ENCODE assay signal across 37 mouse cellular contexts in the genomic region with DNA sequence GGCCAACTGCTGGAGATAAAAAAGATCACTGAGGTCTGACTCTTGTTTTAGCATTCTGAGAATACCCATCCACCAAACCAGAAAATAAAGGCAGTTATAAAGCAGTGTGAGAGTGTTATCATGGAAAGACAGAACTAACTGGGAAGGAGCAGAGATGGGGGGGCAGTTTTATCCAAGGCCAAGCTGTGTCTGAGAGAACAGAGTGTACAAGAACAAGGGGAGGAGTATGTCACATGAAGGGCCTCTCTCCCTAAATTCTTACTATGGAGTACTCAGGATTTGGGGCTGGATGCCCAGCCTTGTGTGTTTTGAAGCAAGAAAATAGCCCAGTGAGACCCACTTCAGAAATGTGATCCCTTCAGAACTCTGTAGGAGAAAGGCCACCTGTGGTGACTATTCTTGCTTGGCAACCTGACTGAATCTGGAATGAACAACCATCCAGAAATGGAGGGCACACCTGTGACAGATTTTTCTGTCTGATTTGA. TPM values are rescaled to one million over a fixed set of nuclear protein-coding genes. Genes with fewer than 3 reads are reported as not detected.
"Had no signal": no experiment of that assay in that cellular context is flagged by ENCODE, and none has a peak within 500 bp of the region (broad histone marks: within the 10 kb centered on the region; RNA-seq: fewer than 3 reads in every experiment).

No protein-coding gene starts in this region.

- H3K27me3 ChIP-seq: forebrain, embryonic 15.5 days; hindbrain, embryonic 13.5 days; hindbrain, embryonic 15.5 days; kidney, embryonic 15.5 days; limb, embryonic 12.5 days had no signal

- H3K4me2 ChIP-seq: forebrain, embryonic 15.5 days; heart, embryonic 11.5 days; hindbrain, embryonic 13.5 days; hindbrain, embryonic 15.5 days; kidney, embryonic 15.5 days; limb, embryonic 12.5 days had no signal

- ATAC-seq: forebrain, embryonic 15.5 days; forebrain, postnatal 0 days; hindbrain, postnatal 0 days; intestine, embryonic 16.5 days had no signal

- H3K27ac ChIP-seq: forebrain, embryonic 15.5 days; hindbrain, embryonic 13.5 days; hindbrain, embryonic 15.5 days; hindbrain, postnatal 0 days; kidney, embryonic 15.5 days; kidney, postnatal 0 days; left cerebral cortex, adult 2 months; limb, embryonic 10.5 days; limb, embryonic 12.5 days had no signal

- H3K36me3 ChIP-seq: forebrain, embryonic 15.5 days; hindbrain, embryonic 13.5 days; hindbrain, embryonic 15.5 days; kidney, embryonic 15.5 days; limb, embryonic 10.5 days had no signal

- DNase-seq: forebrain, postnatal 0 days; gastrocnemius, postnatal 10 days; gastrocnemius, postnatal 25 days; heart, postnatal 10 days; heart, postnatal 36 days; kidney, adult 11 months; kidney, adult 2 months; kidney, adult 9 months; kidney, postnatal 14 days; kidney, postnatal 36 days; liver had no signal

- H3K9ac ChIP-seq: forebrain, embryonic 15.5 days; forebrain, postnatal 0 days; hindbrain, embryonic 13.5 days; hindbrain, embryonic 15.5 days; kidney, embryonic 15.5 days; limb, embryonic 12.5 days had no signal

- H3K9me3 ChIP-seq: forebrain, embryonic 15.5 days; hindbrain, embryonic 13.5 days; hindbrain, embryonic 15.5 days; kidney, embryonic 15.5 days; limb, embryonic 10.5 days; limb, embryonic 12.5 days had no signal

- H3K4me3 ChIP-seq: forebrain, embryonic 15.5 days; hindbrain, embryonic 13.5 days; hindbrain, embryonic 15.5 days; kidney, embryonic 15.5 days; left cerebral cortex, adult 2 months; limb, embryonic 10.5 days; limb, embryonic 12.5 days had no signal

RNA-seq across cellular contexts. Expression of a gene that starts 26.0 kb away (rescaled TPM):
- total RNA-seq: gastrocnemius, adult 18-20 months; gastrocnemius, postnatal 10 days; gastrocnemius, postnatal 25 days; heart, adult 18-20 months; heart, postnatal 10 days; heart, postnatal 36 days; hematopoietic stem cell, adult 5-6 weeks; hindbrain, postnatal 0 days; layer of hippocampus, adult 18-20 months; layer of hippocampus, postnatal 10 days; layer of hippocampus, postnatal 25 days; left cerebral cortex, adult 2 months; left cerebral cortex, postnatal 14 days; left cerebral cortex, postnatal 36 days had no signal
- polyA plus RNA-seq: gonadal fat pad, adult 2 months; heart, embryonic 14.5 days had no signal

RNA-seq across cellular contexts. Expression of a gene that starts 28.4 kb away (rescaled TPM):
- total RNA-seq: forebrain, postnatal 0 days; gastrocnemius, adult 18-20 months; hindbrain, postnatal 0 days; layer of hippocampus, adult 18-20 months; left cerebral cortex, adult 2 months; left cerebral cortex, postnatal 36 days had no signal

RNA-seq across cellular contexts. Expression of a gene that starts 29.0 kb away (rescaled TPM):
- total RNA-seq: forebrain, postnatal 0 days; gastrocnemius, adult 18-20 months; gastrocnemius, postnatal 10 days; gastrocnemius, postnatal 25 days; heart, adult 18-20 months; heart, postnatal 10 days; heart, postnatal 36 days; hematopoietic stem cell, adult 5-6 weeks; hindbrain, postnatal 0 days; layer of hippocampus, adult 18-20 months; layer of hippocampus, postnatal 10 days; layer of hippocampus, postnatal 25 days; left cerebral cortex, adult 2 months; left cerebral cortex, postnatal 14 days; left cerebral cortex, postnatal 36 days had no signal
- polyA plus RNA-seq: forebrain, embryonic 15.5 days; forebrain, postnatal 0 days; gonadal fat pad, adult 2 months; heart, embryonic 11.5 days; heart, embryonic 14.5 days; heart, embryonic 16.5 days; hindbrain, embryonic 11.5 days; hindbrain, embryonic 13.5 days; hindbrain, embryonic 15.5 days; hindbrain, postnatal 0 days; intestine, embryonic 14.5 days; intestine, embryonic 16.5 days; kidney, adult 2 months; kidney, embryonic 15.5 days; kidney, postnatal 0 days; large intestine, adult 2 months; limb, embryonic 10.5 days; limb, embryonic 12.5 days; limb, embryonic 14.5 days had no signal

RNA-seq across cellular contexts. Expression of a gene that starts 48.9 kb away (rescaled TPM):
- total RNA-seq: gastrocnemius, adult 18-20 months; gastrocnemius, postnatal 10 days; gastrocnemius, postnatal 25 days; heart, adult 18-20 months; heart, postnatal 10 days; heart, postnatal 36 days; hematopoietic stem cell, adult 5-6 weeks; hindbrain, postnatal 0 days; layer of hippocampus, adult 18-20 months; layer of hippocampus, postnatal 10 days; layer of hippocampus, postnatal 25 days; left cerebral cortex, adult 2 months; left cerebral cortex, postnatal 14 days; left cerebral cortex, postnatal 36 days had no signal
- polyA plus RNA-seq: forebrain, embryonic 15.5 days; gonadal fat pad, adult 2 months; heart, embryonic 11.5 days; heart, embryonic 14.5 days; hindbrain, embryonic 11.5 days; hindbrain, embryonic 13.5 days; hindbrain, postnatal 0 days; kidney, embryonic 15.5 days; kidney, postnatal 0 days; limb, embryonic 10.5 days; limb, embryonic 12.5 days; limb, embryonic 14.5 days had no signal
